Mouse (Mus musculus) limb, embryonic 11.5 days (tissue): ENCODE measurements at regions not wholly inside any gene's neighbourhood (a gene's known extent, or its start where the extent isn't known, plus 50 kb on each side); places are given as distances from the start of the nearest gene placed in this dataset.

Experiments
- ATAC-seq: fragments of 200-750 bp; cut with Nextera tagmentation; 2 replicates; pipeline ENCODE4 v1.8.0; 2017; ENCODE audit warnings: low read depth; ENCODE audit not compliant: insufficient number of reproducible peaks, low FRiP score, low TSS enrichment
- DNase-seq: peaks from one replicate; pipeline ENCODE4 v3.0.0-alpha.2; 2015; ENCODE audit warnings: low spot score
- H3K27ac ChIP-seq: fragments of 300-500 bp; sonication (generic); replicated peaks from 2 replicates; pipeline ENCODE4 v1.5.1; 2014; ENCODE audit warnings: low read depth, mild to moderate bottlenecking, low read length
- H3K27me3 ChIP-seq: fragments of 300-500 bp; sonication (generic); 2 replicates; pipeline ENCODE4 v1.6.1; 2014; ENCODE audit warnings: mild to moderate bottlenecking, low read length, mixed read lengths; ENCODE audit not compliant: control insufficient read depth, insufficient read depth
- H3K36me3 ChIP-seq: fragments of 300-500 bp; sonication (generic); 2 replicates; pipeline ENCODE4 v1.6.1; 2014; ENCODE audit warnings: mild to moderate bottlenecking, low read length, moderate library complexity, mixed read lengths; ENCODE audit not compliant: control insufficient read depth, insufficient read depth
- H3K4me1 ChIP-seq: fragments of 300-500 bp; sonication (generic); 2 replicates; pipeline ENCODE4 v1.6.1; 2014; ENCODE audit warnings: low read length, mixed read lengths; ENCODE audit not compliant: control insufficient read depth, insufficient read depth
- H3K4me2 ChIP-seq: fragments of 300-500 bp; sonication (generic); 2 replicates; pipeline ENCODE4 v1.6.1; 2014; ENCODE audit warnings: low read depth, mild to moderate bottlenecking, moderate library complexity; ENCODE audit not compliant: severe bottlenecking
- H3K4me3 ChIP-seq: fragments of 300-500 bp; sonication (generic); 2 replicates; pipeline ENCODE4 v1.5.1; 2014; ENCODE audit warnings: low read depth, low read length
- H3K9ac ChIP-seq: fragments of 300-500 bp; sonication (generic); 2 replicates; pipeline ENCODE4 v1.6.1; 2014; ENCODE audit warnings: mild to moderate bottlenecking, low read length
- H3K9me3 ChIP-seq: fragments of 300-500 bp; sonication (generic); 2 replicates; pipeline ENCODE4 v1.6.1; 2016; ENCODE audit warnings: low read length; ENCODE audit not compliant: control insufficient read depth
- WGBS: fragments of 180-500 bp; shearing (Covaris S2); extraction: QIAGEN DNeasy Blood & Tissue Kit; methylation state at CpG from one replicate; pipeline ENCODE4 v1.1.7; 2014; 5-methylcytosine and 5-hydroxymethylcytosine counted together

DNA sequence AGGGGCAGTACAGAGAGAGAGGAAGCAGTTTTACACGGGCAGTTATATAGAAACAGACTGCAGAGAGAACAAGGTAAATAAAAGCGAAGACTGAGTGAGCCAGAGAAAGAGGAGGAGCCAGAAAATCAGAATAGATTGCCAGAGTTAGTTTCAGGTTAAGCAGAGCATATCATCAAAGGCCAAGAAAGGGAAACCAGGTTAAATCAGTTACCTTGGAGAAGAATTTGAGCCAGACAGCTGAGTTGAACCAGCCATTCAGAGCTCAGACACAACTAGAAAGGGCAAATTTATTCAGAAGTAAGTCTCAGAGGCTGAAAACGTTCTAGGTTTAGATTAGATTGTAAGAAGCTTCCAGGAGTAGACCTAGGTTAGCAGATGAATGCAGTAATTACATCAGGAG is 858.6 kb downstream of the Adgrl3 start:
- ATAC-seq = no peak
- Histone ChIP-seq H3K4me2 (no peak overlapping the region), H3K27me3 (no peaks in the 10 kb centered on the region), H3K36me3 (no peaks in the 10 kb centered on the region), H3K9me3 (no peaks in the 10 kb centered on the region), H3K4me3 (no peak overlapping the region), H3K9ac (no peak overlapping the region), H3K27ac (no peak overlapping the region), H3K4me1 (no peaks in the 10 kb centered on the region)
- no peak for DNase-seq
- whole genome bisulfite sequencing = 70% methylated on average over 3 of the region's 3 CpGs

DNA sequence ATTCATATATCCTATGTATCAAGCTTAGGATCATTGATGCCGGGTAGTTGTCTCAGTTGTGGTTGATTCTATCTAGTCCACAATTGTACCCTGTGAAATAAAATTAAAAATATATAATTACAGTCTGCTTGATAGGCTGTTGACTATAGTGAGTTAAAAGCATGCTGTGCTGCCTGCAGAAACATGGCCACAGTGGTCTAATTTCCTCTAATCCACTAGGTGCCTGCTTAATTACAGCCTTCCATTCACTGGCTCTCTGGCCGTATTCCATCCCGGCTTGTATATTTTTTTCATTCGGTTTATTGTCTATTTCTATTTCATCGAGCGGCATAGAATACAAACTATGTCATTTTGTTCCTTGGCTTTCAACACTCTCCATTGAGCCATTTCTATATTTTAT is 873.4 kb downstream of the Adgrl3 start:
- H3K9ac ChIP-seq = no peak overlapping the region
- 82% methylated on average over 6 of the region's 6 CpGs for WGBS
- no peak overlapping the region for H3K4me2 ChIP-seq
- H3K9me3 ChIP-seq = no peaks in the 10 kb centered on the region
- H3K27ac ChIP-seq = no peak overlapping the region
- H3K36me3 ChIP-seq = no peaks in the 10 kb centered on the region
- H3K27me3 ChIP-seq = no peaks in the 10 kb centered on the region
- ATAC-seq (no peak), DNase-seq (no peak)
- H3K4me1 ChIP-seq = no peaks in the 10 kb centered on the region
- no peak overlapping the region for H3K4me3 ChIP-seq

DNA sequence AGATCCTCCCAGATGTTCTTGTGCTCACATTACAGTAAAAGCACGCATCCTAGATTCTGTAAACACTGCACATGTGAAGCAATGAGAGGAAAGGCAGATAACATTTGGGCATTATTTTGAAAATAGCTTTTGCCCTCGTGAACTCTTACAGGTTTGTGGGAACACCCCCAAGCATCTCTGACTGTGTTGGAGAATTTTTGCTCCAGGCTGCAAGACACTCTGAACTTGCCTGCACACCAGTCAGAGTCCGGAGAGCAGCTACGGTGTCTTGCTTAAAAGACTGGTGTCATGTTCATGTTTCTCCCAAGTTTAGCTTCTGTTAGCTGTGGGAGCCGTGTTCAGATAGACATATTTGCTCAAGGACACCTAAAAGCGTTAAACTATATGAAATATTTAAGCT is 889.4 kb downstream of the Adgrl3 start:
- Histone ChIP-seq H3K36me3 (no peaks in the 10 kb centered on the region), H3K4me1 (no peaks in the 10 kb centered on the region), H3K9me3 (no peaks in the 10 kb centered on the region), H3K27ac (no peak overlapping the region), H3K4me2 (no peak overlapping the region), H3K27me3 (no peaks in the 10 kb centered on the region), H3K4me3 (no peak overlapping the region), H3K9ac (no peak overlapping the region)
- DNase-seq = no peak
- no peak for ATAC-seq
- WGBS = 79% methylated on average over 6 of the region's 6 CpGs

GRCm38 (mm10) chr5:81909964-81910363 is 890.0 kb downstream of the Adgrl3 start:
- Histone ChIP-seq H3K36me3 (no peaks in the 10 kb centered on the region), H3K4me1 (no peaks in the 10 kb centered on the region), H3K9me3 (no peaks in the 10 kb centered on the region), H3K27ac (no peak overlapping the region), H3K4me2 (no peak overlapping the region), H3K9ac (no peak overlapping the region), H3K4me3 (no peak overlapping the region), H3K27me3 (no peaks in the 10 kb centered on the region)
- 63% methylated on average over 8 of the region's 8 CpGs for WGBS
- DNase-seq (no peak), ATAC-seq (no peak)

DNA sequence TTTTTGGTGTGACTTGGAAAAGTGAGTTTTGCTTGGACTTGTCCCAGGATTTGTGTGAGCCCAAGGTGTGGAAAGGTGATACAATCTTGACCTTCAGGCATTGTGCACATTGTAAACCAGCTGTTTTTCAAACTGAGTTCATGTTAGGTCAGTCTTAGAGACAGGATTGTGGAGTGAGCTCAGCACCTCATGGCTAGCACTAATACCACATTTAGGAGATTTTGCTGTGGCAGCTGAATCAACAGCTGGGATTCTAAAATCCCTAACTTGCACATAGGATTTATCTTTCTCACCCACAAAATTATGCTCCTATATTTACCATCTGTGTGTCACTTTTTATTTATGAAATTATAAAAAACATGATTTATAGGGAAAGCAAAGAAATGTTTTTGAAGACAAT is 896.7 kb downstream of the Adgrl3 start:
- Histone ChIP-seq H3K4me2 (no peak overlapping the region), H3K4me3 (no peak overlapping the region), H3K36me3 (no peaks in the 10 kb centered on the region), H3K9ac (no peak overlapping the region), H3K4me1 (no peaks in the 10 kb centered on the region), H3K9me3 (no peaks in the 10 kb centered on the region), H3K27ac (no peak overlapping the region), H3K27me3 (no peaks in the 10 kb centered on the region)
- ATAC-seq = no peak
- DNase-seq = no peak

GRCm38 (mm10) chr5:81940798-81941197 is 920.9 kb downstream of the Adgrl3 start:
- H3K4me1 ChIP-seq = no peaks in the 10 kb centered on the region
- ATAC-seq = no peak
- no peak overlapping the region for H3K4me2 ChIP-seq
- H3K4me3 ChIP-seq = no peak overlapping the region
- H3K27ac ChIP-seq = no peak overlapping the region
- no peak overlapping the region for H3K9ac ChIP-seq
- DNase-seq = no peak
- H3K36me3 ChIP-seq = no peaks in the 10 kb centered on the region
- 91% methylated on average over 5 of the region's 5 CpGs for WGBS
- H3K27me3 ChIP-seq = no peaks in the 10 kb centered on the region
- no peaks in the 10 kb centered on the region for H3K9me3 ChIP-seq

- WGBS = 54% methylated on average over 24 of the region's 24 CpGs
- no peak overlapping the region; the same call in 1 of the 2 replicates for H3K27ac ChIP-seq
- H3K4me2 ChIP-seq = no peak overlapping the region
- DNase-seq (peak; percentile 54), ATAC-seq (peak; percentile 62; the same call in 1 of the 2 replicates)
- H3K36me3 ChIP-seq = no peaks in the 10 kb centered on the region
- H3K27me3 ChIP-seq = no peaks in the 10 kb centered on the region
- no peak overlapping the region for H3K9ac ChIP-seq
- H3K4me1 ChIP-seq = 0 out of 2 replicates have a peak, but pooled peaks cover 4% of the 10 kb centered on the region
- H3K9me3 ChIP-seq = no peaks in the 10 kb centered on the region
- no peak overlapping the region for H3K4me3 ChIP-seq
These were observed 950.0 kb downstream of the Adgrl3 start for GRCm38 (mm10) chr5:81969685-81970524.

- Histone ChIP-seq H3K27me3 (no peaks in the 10 kb centered on the region), H3K36me3 (no peaks in the 10 kb centered on the region), H3K27ac (no peak overlapping the region), H3K9ac (no peak overlapping the region), H3K4me3 (no peak overlapping the region), H3K4me2 (no peak overlapping the region), H3K9me3 (no peaks in the 10 kb centered on the region), H3K4me1 (0 out of 2 replicates have a peak, but pooled peaks cover 4% of the 10 kb centered on the region)
- 83% methylated on average over 8 of the region's 8 CpGs for WGBS
- ATAC-seq (no peak), DNase-seq (no peak)
These were observed 950.6 kb downstream of the Adgrl3 start for GRCm38 (mm10) chr5:81970525-81971011.
